Mouse (Mus musculus): ENCODE data around the gene Ptprk.

Gene Ptprk

DNA sequence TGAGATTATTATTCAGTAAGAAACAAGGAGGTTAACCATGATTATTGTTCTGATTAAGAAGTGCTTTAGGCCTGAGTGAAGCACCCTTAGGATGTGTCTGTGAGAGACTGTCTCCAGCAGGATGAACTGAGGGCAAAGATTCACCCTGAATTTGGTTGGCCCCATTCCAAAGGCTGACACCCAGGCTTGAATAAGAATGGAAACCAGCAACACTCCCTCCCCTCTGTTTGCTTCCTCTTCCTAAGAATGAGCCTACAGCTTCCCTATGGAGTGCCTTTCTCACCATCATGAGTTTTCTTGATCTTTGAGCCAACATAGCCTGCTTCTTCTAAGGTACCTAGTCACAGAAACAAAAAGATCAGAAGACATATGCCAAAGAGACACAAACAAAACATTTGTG is 350.8 kb downstream of the Ptprk start:
- no peak for DNase-seq (ENCODE audit: low spot score)

DNA sequence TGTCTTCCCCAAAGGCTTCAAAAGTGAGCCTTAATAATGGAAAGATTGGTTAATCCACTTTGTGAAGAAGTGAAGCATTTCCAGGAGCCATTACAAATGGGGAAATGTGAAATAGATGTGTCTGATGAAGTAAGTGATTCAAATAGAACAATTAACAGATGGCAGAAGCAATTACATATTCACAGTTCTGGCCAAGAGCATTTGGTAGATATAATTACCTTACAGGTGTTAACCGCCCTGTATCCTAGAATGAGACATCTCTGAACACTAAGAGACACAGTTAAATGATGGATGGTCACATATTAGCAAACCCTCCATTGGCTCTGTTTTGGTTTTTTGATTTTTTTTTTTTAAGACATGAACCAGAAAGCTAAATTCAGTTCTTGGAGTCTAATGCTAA is 361.5 kb downstream of the Ptprk start:
- no peak for DNase-seq (ENCODE audit: low spot score)

DNA sequence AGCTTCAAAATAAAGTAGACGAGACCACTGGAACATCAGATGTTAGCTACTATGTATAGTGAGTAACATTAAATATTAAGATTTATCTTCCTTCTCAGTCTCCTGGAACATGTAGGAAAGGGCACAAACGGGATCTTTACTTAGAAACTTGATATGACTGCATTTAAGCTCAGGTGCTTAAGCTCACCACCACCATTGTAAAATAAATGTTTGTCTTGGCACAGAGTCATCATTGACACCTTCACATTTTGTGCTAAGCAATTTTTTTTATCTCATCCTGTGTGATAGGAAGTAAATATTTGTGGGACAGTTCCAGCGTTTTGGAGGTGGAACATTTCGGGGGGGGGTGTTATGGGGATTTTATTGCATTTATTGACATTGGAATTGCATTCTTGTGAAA is 375.2 kb downstream of the Ptprk start:
- DNase-seq (ENCODE audit: low spot score): no peak

DNA sequence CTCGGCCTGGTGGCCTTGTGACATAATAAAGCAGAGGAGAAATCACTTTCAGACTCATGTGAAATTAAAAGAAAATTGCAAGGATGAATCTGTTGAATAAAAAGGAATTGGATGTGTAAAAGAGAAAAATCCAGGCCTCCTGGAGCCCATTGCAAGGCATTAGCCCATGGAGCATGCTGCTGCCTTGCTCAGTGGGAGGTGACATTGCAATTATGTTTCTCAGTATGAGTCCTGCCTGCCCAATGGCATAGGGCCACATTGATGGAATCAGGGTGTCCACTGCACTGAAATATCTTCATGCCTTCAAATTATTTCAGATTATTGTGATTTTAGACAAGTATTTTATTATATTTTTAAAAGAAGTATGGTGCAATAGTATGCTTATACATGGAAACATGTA is 376.0 kb downstream of the Ptprk start:
- no peak for DNase-seq (ENCODE audit: low spot score)

DNA sequence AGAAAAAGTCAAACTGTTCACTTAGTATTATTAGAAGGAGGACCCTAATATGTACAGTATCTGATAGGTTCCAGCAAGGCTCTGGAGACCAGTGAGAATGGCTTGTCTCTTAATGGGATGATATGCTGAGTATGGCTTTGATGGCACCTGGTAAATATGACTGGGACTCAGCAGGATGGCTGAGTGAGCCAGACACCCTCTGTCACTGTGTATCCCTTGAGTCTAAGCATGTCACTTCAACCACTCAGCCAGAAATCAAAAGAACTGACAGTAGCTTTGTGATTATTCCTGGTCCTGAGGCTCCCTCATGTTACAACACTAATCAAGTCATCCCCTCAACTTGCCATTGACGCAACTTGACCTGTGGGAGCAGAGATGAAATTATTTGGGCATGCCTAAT is 383.4 kb downstream of the Ptprk start:
- DNase-seq (ENCODE audit: low spot score): no peak

DNA sequence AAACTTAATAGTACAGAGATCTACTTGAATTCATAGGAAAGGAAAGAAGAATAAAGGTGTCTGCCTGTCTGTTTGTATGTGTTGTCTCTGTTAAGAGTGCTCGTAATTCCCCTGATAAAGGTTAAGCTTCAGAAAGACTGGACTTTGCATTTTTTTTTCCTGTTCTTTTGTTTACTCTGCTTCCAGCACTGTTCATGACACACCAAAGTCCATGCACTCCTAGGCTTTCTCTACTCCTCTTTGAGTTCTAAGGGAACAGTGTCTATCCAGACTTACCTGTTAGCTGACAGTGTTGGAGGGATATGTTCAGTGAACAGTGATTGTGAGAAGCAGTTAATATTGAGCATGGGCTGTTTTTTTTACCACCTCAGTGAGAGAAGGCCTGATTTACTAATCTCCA is 385.3 kb downstream of the Ptprk start:
- DNase-seq (ENCODE audit: low spot score): no peak

DNA sequence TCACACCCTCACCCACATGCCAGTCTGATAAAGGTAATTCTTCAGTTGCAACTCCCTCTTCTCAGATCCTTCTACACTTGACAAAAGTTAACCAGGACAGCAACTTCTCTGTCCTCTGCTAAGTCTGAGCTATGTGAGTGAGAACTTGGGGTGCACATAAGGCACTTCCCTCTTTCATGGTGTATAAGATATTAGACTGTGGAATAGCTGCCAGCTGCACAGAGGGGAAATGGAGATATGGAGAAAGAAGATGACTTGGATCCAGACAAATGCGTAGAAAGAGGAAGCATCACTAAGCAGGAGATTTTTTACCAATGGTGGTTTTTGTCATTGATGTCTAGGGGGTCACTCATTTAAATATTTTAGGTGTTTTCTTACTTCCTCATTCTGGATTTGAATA is 389.1 kb downstream of the Ptprk start:
- no peak for DNase-seq (ENCODE audit: low spot score)

DNA sequence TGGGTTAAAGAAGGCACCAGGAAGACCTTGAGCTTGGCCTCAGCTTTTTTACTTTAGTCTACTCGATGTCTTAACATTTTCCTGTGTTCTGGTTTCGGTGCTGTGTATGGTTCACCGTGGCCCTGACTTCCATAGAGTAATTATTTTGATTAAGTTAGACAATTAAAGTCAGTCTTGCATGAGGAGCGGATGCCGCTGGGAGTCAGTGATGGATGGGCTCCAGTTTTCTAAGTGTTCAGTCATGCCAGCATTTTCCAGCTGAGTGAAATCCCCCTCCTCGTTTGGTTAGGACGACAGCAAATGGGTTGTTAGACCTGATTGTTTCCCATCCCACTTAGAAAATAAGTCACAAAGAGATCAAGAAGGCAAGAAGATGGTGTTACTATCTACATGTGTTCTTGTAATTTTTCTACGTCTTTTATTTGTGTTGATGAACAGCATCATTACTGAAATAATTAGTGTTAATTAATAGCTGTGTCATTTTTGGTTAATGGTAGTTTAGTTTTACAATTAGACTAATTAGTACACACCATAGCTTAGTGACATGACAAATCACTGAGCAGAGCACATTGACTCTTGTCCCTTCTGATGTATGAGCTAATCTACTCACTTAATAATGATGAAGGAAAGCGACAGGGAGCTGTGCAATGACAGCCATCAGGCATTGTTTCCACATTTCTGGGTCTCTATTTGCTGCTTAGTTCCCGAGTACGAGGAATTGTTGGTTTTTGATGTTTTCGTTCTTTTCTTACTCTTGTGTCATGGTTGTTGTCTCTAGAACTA is 390.3 kb downstream of the Ptprk start:
- no peak for DNase-seq (ENCODE audit: low spot score)

DNA sequence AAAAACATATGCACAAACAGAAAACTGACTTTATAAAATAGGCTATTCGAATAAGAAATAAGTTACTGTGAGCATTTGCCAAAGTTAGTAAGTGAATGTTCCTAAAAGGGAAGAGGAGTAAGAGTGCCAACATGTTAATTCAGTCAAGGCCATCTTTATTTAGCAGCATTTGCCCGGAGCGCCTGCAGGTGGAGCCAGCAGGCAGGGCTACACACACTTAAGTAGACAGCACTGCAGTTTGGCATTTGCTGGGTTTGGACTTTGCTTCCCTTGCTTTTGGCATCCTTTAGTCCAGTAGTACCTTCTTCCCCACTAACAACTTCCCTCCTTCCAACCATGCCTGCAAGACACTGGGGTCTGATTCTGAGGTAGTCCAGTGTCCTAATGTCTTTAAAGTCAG is 411.0 kb downstream of the Ptprk start:
- DNase-seq (ENCODE audit: low spot score): peak; percentile 9

DNA sequence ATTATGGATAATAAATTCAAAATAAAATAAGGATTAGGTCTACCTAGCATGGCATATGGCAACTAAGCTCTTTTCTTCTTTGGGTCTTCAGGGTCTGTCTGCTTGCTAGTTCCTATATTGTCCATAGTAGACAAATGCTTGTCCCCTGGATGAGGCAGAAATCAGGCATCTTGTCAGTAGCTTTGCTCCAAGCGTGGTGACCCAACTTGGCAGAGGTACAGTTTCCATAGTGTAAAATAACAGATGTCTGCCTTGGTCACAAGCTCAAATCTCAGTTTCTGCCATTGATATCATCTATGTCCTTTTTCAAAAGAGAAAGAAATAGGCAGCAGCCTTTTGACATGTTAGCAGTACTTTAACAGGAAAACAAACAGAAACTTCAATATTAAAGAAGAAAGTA is 416.4 kb downstream of the Ptprk start:
- no peak for DNase-seq (ENCODE audit: low spot score)

DNA sequence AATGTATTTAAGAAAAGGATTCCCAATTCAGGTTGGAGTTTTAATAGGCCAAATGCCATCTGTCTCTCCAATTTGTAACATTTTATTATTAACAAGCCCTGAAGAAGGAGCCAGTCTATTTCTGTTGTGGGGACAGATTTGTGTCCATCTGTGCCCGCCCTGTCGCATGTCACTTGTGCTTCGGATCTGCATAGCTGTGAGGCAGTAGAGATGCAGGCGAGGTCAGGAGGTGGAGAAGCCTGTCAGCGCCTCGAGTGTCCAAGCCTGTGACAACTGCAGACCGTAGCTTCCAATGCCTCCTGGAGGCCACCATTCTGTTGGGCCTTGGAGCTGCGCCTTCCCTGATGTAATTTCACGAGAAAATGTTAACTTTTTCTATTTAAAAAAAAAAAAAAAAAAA is 417.6 kb downstream of the Ptprk start:
- no peak for DNase-seq (ENCODE audit: low spot score)

DNA sequence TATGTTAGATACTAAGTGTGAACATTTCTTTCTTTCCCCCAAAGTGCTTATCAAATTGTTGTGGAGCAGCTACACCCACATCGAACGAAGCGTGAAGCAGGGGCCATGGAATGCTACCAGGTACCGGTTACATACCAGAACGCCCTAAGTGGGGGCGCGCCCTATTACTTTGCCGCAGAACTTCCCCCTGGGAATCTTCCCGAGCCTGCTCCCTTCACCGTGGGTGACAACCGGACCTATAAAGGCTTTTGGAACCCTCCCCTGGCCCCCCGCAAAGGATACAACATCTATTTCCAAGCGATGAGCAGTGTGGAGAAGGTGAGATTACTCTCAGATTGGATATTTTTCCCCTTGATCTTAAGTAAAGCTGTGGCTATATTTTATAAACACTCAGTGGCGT is 418.2 kb downstream of the Ptprk start:
- DNase-seq (ENCODE audit: low spot score): no peak

DNA sequence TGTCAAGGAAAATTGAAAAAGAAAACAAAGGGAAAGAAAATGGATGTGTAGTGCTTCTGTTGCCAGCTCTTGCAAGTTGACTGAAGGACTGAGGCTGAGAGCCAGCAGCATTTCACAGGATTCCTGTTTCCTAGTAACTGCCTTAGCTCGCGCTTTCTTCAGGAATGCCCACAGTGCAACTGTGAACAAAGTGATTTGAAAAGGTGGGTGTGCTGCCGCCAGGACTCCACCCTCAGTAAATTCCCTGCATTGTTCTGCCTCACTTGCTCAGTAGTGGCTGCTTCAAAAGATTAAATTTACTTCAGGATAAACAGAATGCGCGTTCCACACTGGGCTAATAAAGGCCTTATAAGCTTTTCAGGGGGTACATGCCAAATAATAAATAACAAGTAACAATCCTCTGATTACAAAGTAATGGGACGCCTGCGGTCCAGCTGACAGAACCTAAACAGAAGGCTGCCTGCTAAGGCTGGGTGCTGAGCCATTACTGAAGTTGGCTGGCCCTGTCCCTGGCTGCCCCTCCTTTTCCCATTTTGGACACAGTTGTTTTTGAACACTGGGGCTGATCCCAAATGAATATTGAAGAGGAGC is 418.7 kb downstream of the Ptprk start:
- DNase-seq (ENCODE audit: low spot score): no peak

DNA sequence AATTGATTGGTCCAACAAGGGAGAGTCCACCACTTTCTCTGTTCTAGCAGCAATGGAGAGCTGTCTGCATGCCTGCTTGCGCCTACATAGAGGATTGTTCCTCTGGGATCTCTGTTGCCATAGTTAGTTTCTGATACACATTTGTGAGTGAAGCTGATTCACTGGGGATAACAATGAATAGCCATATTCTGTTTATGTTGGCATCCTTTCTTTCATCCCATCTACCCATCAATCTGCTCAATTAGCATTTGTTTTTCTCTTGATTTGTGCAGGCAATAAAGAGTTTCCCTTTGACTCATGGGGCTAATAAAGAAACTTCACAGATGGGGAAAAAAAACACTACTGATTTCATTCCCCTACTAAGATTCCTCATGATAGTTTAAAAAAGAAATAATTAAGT is 423.2 kb downstream of the Ptprk start:
- DNase-seq (ENCODE audit: low spot score): no peak

DNA sequence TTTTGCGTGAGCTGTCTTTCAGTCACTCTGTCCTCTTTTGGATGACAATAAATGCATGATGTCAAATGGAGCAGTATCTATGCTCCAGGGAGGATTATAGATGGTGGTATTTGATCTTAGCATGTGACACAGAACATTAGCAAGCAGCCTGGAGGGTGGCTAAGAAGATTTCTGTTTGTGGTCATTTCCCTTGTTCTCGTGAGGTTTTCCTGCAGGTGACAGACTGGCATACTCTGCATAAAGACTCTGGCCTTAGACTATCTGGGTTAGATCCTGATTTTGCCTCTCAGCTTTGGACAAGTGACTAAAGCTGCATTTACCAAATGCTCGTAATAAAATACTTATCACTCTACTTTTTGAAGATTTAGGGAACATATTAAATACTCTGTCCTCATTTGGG is 423.9 kb downstream of the Ptprk start:
- DNase-seq (ENCODE audit: low spot score): no peak

DNA sequence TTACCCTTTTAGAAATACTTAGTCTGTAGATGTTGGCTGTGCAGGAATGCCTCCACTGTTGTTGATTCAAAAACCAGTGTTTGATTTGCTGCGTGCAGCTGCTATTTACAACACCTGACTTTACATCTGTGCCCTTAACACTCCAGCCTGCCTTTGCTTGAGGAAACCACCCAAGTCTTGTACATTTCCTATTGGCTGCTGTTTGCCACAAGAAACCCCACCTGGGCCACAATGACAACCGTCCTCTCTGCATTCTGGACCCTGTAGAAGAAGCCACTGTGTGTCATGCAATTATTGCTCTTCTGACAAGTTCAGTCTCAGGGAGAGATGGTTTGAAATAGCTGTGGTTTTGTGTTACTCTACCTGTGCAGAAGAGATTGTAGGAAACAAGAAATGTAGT is 439.0 kb downstream of the Ptprk start:
- no peak for DNase-seq (ENCODE audit: low spot score)

DNA sequence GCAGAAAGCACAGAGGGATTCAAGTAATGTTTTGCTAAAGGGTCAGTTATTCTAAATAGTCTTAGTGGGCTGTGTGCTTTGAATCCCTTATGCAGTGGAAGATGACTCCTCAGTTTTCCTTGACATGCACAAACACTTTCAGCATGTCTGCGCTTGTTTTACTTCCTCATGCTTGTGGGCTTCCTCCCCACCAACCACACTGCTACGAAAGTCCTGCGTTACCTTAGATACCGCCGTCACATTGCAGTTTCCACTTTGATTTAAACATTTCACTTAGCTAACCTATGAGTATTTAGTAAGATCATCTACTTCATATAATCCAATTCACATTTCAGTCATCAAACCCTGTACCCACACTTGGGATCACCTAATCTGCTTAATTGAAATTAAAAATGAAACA is 441.5 kb downstream of the Ptprk start:
- DNase-seq (ENCODE audit: low spot score): no peak

DNA sequence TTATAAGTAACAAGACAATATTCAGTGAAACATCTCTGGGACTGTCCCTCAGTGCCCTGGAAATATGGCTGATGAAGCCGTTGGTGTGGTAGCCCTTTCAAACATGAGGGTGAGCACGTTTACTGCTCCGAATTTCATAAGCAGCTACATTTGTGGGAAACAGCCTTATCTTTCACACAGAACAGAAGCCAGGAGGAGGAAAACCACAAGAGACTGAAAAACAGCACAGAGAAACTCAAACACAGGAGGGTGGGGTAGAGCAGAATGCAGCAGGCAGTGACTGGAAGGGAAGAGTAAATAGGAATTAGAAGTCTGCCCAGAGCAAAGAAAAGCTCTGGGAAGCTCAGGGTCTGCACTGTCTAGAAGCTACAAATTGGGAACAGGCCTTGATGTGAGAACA is 443.7 kb downstream of the Ptprk start:
- DNase-seq (ENCODE audit: low spot score): no peak

DNA sequence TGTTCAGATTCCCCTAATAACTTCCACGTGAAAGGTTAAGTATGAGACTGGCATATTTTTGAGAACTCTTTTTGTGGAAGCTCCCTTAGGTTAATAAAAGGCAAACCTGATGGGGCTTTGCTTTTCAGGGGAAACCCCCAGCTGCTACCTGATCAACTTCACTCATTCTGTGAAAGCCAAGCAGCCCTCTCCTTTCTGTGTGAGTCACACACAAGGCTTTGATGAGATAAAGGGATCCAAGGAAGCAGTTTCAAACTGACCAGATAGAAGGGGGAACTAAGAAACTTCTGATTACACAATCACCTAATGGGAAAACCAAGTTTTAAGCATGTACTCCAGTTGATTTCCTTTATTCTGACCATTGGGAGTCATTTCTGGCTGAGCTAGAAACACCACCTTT is 445.2 kb downstream of the Ptprk start:
- no peak for DNase-seq (ENCODE audit: low spot score)

DNA sequence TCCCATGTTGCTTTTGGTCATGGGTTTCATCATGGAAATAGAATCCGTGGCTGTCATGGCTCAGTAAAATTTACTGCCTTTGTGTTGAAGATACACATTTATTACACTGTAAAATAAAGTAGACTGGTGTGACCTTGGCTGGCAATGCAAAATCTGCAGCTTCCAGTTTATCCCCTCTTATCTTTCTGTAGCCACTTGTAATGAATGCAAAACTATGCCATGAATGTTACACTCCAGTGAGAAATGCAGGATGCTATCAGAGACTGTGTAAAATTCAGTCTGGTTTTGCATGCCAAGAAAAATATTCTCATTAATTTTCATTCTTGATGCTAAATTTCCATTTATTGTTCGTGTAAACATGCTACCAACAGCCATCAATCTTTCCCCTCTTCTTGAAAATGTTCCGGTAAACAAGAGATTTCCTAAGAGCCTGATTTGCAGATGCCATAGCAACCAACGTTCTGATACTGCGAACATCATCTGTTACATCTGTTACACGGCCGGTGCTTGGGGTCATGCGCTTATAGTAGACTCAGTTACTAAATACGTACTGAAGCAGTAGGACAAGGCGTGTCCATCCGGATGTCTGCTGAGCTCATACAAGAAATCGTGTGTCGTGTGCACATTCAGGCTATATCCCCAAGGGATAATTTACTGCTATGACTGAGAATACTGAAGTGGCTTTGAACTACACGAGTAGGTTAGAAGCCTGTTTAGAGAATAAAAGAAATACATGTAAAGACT is 449.5 kb downstream of the Ptprk start:
- DNase-seq (ENCODE audit: low spot score): no peak

DNA sequence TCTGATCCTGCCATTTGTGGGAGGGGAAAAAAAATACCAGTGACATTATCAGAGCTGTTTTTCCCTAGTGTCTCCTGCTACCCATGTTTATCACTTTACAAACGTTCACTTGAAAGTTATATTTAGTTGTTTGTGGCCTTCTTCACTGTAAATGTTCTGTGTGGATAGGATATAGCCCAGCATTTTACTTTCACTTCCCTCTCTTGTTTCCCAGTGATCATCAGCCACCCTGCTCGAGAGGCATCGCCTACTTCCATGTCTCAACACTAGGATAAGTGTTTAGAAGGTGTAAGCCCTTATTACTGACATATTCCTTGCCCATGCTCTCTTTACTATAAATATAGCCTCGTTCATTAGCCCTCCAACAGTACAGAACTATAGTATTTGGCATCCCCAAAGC is 466.0 kb downstream of the Ptprk start:
- no peak for DNase-seq (ENCODE audit: low spot score)

DNA sequence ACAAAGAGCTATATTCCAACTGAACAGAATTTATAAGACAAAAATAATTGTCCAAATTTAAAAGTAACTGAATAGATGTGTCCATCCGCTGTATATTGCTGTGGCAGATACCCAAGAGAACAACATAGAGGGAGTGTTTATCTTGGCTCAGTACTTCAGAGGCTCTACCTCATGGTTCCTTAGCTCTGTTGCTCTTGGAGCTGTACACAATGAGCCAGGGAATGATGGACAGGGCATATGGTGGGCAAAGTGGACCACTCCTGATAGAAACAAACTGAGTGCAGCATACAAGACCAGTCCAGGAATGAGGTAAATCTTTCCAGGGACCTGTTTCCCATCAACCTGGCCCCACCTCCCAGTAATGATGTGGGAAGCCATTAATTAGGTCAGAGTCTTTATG is 468.1 kb downstream of the Ptprk start:
- no peak for DNase-seq (ENCODE audit: low spot score)

DNA sequence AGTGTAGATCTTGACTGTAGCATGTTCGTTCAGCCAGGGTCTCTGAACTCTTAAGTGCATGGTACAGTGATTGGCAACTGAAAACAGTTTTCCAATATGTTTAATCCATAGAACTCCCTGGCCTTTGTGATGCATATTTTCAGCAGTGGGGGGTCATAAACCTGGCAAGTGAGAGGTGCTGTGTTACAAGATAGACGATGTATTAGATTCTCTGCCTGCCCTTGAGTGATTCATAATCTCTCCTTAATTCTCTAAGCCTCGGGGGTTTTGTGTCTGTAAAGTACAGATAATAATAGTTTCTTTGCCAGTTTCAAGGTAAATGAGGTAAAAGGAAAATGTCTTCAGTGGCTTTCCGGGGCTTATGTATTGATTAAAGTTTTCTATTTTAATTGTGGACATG is 475.9 kb downstream of the Ptprk start:
- no peak for DNase-seq (ENCODE audit: low spot score)

DNA sequence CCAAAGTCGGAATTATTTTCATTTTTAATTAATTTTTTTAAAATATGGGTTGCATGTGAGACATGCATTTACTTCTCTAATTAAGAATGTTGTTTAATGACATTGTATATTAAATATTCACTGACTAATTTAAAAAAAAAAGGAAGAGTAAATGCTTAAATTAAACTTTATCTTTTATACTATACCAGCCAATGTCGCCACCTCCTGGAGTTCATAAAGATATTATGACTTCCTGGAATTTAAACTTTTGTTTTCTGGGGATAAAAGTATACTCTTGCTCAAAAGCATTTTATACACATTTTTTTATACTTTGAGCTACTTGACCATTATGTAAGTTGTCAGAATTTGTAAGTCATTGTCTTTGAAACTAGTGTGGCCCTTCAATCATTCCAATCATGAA is 477.4 kb downstream of the Ptprk start:
- no peak for DNase-seq (ENCODE audit: low spot score)
